Mouse (Mus musculus): ENCODE results near the gene Sema4g. TPM values are rescaled to one million over a fixed set of nuclear protein-coding genes. Genes with fewer than 3 reads are reported as not detected.

The Sema4g gene
- polyA plus RNA-seq, 1 experiment from 2014 or later, result 2.1 TPM

DNA sequence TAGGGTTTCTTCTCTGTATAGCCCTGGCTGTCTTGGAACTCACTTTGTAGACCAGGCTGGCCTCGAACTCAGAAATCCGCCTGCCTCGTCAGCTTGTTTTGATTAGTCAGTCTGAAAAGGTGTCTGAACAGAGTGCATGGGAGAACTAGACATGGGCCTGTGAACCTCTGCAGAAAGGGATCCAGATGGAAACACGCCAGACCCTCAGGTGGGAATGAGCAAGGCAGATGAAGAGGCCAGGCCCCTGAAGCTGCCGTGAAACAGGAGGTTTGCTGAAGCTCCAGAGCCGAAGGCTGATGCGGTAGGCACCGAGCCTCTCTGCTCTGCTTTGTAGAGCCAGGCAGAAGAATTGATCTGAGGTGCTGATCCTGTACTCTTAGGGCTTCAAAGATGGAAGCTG is 23.3 kb downstream of the Sema4g start:
- peaks cover 16% of the 10 kb centered on the region for H3K4me1 ChIP-seq (ENCODE audit: insufficient read depth)
- DNase-seq (no peak), ATAC-seq (ENCODE audit: insufficient read depth) (no peak)
- no peak for TF ChIP-seq CTCF (IDR thresholded peaks at IDR 0.05; ENCODE audit: low read depth)
- H3K27ac ChIP-seq (ENCODE audit: low read depth), result no peak overlapping the region
- H3K27me3 ChIP-seq (ENCODE audit: insufficient read depth, low read length), result no peaks in the 10 kb centered on the region
- H3K4me3 ChIP-seq (ENCODE audit: low read depth, low read length), result no peak overlapping the region
- H3K9ac ChIP-seq, result no peak overlapping the region
- 87% methylated on average over 8 of the region's 8 CpGs for WGBS
- H3K9me3 ChIP-seq (ENCODE audit: low read depth, low read length), result no peaks in the 10 kb centered on the region
- H3K4me2 ChIP-seq, result no peak overlapping the region
- H3K36me3 ChIP-seq (ENCODE audit: insufficient read depth), result peaks cover 40% of the 10 kb centered on the region

DNA sequence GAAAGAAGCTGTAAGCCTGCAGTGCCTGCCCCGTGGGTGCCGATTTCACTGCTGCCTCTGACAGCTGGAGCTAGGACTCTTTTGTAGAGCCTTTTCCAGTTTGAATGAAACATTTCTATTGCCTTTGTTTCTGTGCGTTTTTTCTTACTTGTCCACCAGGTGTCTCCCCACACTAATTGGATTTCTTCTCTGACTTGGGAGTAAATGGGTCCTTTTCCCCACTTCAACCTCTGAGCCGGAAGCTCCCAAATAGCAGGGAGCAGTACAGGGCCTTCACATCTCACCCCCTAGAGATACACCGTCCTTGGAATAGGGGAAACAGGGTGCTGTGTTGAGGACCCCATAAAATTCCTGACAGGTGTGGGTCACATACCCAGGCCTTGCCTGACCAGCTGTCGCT is 23.7 kb downstream of the Sema4g start:
- Histone ChIP-seq H3K4me2 (no peak overlapping the region), H3K27ac (ENCODE audit: low read depth) (no peak overlapping the region), H3K4me1 (ENCODE audit: insufficient read depth) (peaks cover 11% of the 10 kb centered on the region), H3K9ac (no peak overlapping the region), H3K4me3 (ENCODE audit: low read depth, low read length) (no peak overlapping the region), H3K9me3 (ENCODE audit: low read depth, low read length) (no peaks in the 10 kb centered on the region), H3K36me3 (ENCODE audit: insufficient read depth) (peaks cover 40% of the 10 kb centered on the region), H3K27me3 (ENCODE audit: insufficient read depth, low read length) (no peaks in the 10 kb centered on the region)
- DNase-seq (peak; percentile 80), ATAC-seq (ENCODE audit: insufficient read depth) (no peak)
- peak; percentile 73 for TF ChIP-seq CTCF (IDR thresholded peaks at IDR 0.05; ENCODE audit: low read depth)
- WGBS, result 32% methylated on average over 6 of the region's 6 CpGs

DNA sequence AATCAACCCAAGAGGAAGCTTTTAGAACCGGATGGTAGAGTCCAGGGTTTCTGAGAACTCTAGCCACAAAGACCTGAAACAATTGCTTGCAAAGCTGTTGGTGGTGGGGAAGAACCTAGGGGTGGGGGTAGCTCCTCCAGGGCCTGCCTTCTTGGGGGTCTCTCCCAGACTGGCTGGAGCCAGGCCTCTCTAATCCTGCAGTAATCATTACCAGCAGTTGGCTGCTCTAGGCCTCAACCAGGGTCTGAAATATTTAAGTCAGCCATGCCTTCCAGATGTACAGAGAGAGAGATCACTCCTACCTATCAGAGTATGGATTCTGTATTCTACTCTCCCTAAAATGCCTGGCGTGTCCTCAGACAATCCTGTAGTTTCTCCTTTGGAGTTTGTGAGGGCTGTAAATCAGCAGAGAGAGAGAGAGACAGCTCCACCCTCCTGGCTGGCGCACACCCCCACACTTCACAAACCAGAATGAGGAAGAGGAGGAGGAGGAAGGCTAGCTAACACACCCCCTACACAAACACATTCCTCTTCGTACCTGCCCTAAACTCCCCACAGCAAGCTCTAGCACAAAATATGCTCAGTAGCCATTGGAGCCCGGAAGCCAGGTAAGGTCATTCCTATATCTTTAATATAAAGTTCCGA is 24.8 kb downstream of the Sema4g start:
- peaks cover 11% of the 10 kb centered on the region for H3K4me1 ChIP-seq (ENCODE audit: insufficient read depth)
- no peak for ATAC-seq (ENCODE audit: insufficient read depth)
- H3K4me3 ChIP-seq (ENCODE audit: low read depth, low read length), result no peak overlapping the region
- 63% methylated on average over 6 of the region's 6 CpGs for WGBS
- TF ChIP-seq CTCF (IDR thresholded peaks at IDR 0.05; ENCODE audit: low read depth), result no peak
- peak overlapping the region; percentile 97; the same call in 1 of the 2 replicates for H3K4me2 ChIP-seq
- DNase-seq, result no peak
- H3K36me3 ChIP-seq (ENCODE audit: insufficient read depth), result peaks cover 36% of the 10 kb centered on the region
- no peak overlapping the region for H3K9ac ChIP-seq
- peak overlapping the region; percentile 99; the same call in 1 of the 2 replicates for H3K27ac ChIP-seq (ENCODE audit: low read depth)
- H3K9me3 ChIP-seq (ENCODE audit: low read depth, low read length), result no peaks in the 10 kb centered on the region
- no peaks in the 10 kb centered on the region for H3K27me3 ChIP-seq (ENCODE audit: insufficient read depth, low read length)

DNA sequence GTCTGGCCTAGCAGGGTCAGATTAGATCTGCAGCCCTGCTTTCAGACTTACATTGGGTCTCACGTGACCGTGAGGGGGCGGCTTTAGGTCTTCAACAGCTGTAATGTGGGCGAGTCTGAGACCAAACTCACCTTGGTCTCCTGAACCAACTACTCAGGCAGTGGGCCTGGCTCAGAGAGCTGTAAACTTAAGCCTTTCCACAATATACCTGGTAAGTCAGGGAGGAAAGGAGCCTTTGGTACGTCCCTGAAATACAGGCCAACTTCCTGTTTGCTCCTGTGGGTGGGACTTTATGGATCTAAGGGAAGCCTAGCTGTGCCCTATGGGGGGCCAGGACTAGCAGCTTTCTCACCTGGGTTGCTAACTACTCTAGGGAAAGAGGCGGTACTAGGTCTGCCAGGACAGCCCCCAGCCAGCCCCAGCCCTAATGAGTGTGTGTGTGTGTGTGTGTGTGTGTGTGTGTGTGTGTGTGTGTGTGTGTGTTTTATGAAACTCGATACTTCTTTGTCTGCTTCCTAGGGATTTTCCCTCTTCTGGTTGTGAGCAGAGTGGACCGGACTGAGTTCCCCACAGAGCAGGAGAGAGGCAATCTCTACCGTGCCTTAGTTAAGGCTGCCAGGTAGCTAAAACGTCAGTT is 25.6 kb downstream of the Sema4g start, which contains the start of gene Lzts2:
Gene Lzts2, plus strand, starts transcription at position 80 of the 637 bp plus-strand sequence.
- ATAC-seq (ENCODE audit: insufficient read depth) (0 out of 2 replicates have a peak, but pooled peaks have one; percentile 2), DNase-seq (peak; percentile 49)
- Histone ChIP-seq H3K9me3 (ENCODE audit: low read depth, low read length) (no peaks in the 10 kb centered on the region), H3K4me1 (ENCODE audit: insufficient read depth) (peaks cover 17% of the 10 kb centered on the region), H3K9ac (peak within 1 kb of the TSS; percentile 91), H3K36me3 (ENCODE audit: insufficient read depth) (peaks cover 31% of the 10 kb centered on the region), H3K27me3 (ENCODE audit: insufficient read depth, low read length) (no peaks in the 10 kb centered on the region), H3K4me3 (ENCODE audit: low read depth, low read length) (peak within 1 kb of the TSS; percentile 64), H3K27ac (ENCODE audit: low read depth) (peak within 1 kb of the TSS; percentile 99), H3K4me2 (peak within 1 kb of the TSS; percentile 97)
- no peak for TF ChIP-seq CTCF (IDR thresholded peaks at IDR 0.05; ENCODE audit: low read depth)
- WGBS, result 8% methylated on average over 10 of the region's 10 CpGs

DNA sequence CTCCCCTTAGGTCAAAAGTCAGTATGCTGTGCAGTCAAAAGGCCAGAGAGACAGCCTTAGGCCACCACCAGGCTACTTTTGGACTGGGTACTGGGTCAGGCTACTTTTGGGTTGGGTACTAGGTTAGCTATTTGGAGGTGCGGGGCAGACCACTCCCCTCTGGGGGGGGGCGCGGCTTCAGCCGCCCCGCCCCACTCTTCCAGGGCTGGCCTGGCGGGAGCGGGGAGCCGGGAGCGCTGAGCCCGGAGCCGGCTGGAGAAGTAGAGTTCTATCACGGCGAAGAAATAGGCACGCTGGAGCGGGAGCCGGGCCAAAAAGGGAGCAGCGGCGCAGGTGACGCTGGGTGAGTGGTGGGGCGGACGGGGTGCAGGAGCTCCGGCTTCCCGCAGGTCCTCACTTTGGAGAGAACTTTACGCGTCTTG is 26.1 kb downstream of the Sema4g start:
- Histone ChIP-seq H3K27ac (ENCODE audit: low read depth) (peak overlapping the region; percentile 99), H3K36me3 (ENCODE audit: insufficient read depth) (peaks cover 28% of the 10 kb centered on the region), H3K4me3 (ENCODE audit: low read depth, low read length) (peak overlapping the region; percentile 64), H3K9me3 (ENCODE audit: low read depth, low read length) (no peaks in the 10 kb centered on the region), H3K9ac (peak overlapping the region; percentile 91), H3K4me1 (ENCODE audit: insufficient read depth) (peaks cover 22% of the 10 kb centered on the region), H3K27me3 (ENCODE audit: insufficient read depth, low read length) (no peaks in the 10 kb centered on the region), H3K4me2 (peak overlapping the region; percentile 97)
- no peak for TF ChIP-seq CTCF (IDR thresholded peaks at IDR 0.05; ENCODE audit: low read depth)
- 0% methylated on average over 25 of the region's 25 CpGs for WGBS
- peak; percentile 71 for DNase-seq
- peak; percentile 3; the same call in 1 of the 2 replicates for ATAC-seq (ENCODE audit: insufficient read depth)

DNA sequence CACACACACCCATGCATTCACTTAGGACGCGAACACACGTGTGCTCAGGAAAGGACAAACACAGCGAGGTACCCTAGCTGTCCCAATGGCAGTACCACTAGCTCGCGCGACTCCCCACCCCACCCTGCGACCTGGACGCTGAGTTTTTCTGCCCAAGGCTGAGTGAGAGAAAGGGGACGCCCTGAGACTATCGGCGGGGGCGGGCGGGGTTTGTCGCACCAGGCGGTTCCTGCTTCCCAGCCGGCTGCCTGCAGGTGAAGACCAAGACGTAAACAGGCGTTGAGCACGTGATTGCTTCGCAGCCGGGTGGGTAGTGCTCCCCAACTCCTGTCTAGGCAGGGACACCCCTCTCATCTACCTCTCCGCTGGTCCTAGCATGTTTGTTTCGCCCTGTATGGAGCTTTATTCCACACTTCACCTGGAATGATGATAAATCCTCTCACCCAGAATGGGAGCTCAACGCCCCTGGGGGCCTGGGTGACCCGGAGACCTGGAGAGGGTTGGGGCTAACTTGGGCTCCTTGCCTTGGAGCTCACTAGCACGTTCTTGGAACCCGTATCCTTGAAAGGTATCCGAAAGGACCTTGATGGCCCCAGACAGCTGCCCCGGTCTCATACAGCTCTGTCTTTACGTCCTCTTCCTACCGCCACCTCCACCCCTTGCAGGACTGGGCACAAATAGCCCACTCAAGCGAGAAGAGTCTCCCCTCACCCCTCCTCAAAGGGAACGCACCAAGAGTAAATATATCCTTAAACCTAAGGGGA is 26.8 kb downstream of the Sema4g start:
- H3K4me3 ChIP-seq (ENCODE audit: low read depth, low read length), result peak overlapping the region; percentile 64
- no peaks in the 10 kb centered on the region for H3K9me3 ChIP-seq (ENCODE audit: low read depth, low read length)
- no peaks in the 10 kb centered on the region for H3K27me3 ChIP-seq (ENCODE audit: insufficient read depth, low read length)
- ATAC-seq (ENCODE audit: insufficient read depth) (peak; percentile 1; the same call in 1 of the 2 replicates), DNase-seq (peak; percentile 43)
- 0% methylated on average over 34 of the region's 34 CpGs for WGBS
- H3K4me2 ChIP-seq, result peak overlapping the region; percentile 97
- peaks cover 21% of the 10 kb centered on the region for H3K36me3 ChIP-seq (ENCODE audit: insufficient read depth)
- H3K9ac ChIP-seq, result peak overlapping the region; percentile 91
- H3K27ac ChIP-seq (ENCODE audit: low read depth), result peak overlapping the region; percentile 99
- peaks cover 29% of the 10 kb centered on the region for H3K4me1 ChIP-seq (ENCODE audit: insufficient read depth)
- no peak for TF ChIP-seq CTCF (IDR thresholded peaks at IDR 0.05; ENCODE audit: low read depth)

Measured in lung, embryonic 14.5 days (tissue).